Mouse (Mus musculus) frontal cortex, postnatal 25 days (tissue): Measurements from ENCODE around the gene Tmem203.

ENCODE experiments used
- DNase-seq, 2 experiments: peaks; one replicate each; pipeline ENCODE4 v3.0.0; 2022; ENCODE audit warnings: low spot score in 2 of 2

The Tmem203 gene

DNA sequence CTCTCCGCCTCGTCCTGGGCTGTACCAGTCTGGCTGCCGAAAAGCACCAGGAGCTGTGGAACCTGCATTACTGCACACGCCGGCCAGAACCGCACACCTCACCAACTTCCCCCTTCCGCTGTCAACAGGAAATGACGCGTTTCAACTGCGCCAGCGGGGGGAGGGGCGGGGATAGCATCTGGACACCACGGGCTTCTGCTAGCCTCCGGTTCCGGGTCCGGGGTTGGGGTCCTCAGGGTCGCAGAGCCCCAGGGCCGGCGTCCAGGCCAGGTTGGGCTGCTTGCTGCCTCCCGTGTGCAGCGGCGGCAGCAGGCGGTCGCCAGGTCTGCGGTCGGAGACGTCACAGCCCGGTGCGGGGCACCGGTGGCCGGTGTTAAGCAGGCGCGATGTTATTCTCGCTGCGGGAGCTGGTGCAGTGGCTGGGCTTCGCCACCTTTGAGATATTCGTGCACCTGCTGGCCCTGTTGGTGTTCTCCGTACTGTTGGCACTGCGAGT lies at the start of gene Tmem203:
Gene Tmem203 (plus strand): TSS at position 156 of the 496 bp plus-strand sequence.
- peak; percentile 81 to 82 for DNase-seq

- no peak for DNase-seq
Observed at GRCm38 (mm10) chr2:25207593-25207992, 47.6 kb upstream of the Tmem203 start.

DNA sequence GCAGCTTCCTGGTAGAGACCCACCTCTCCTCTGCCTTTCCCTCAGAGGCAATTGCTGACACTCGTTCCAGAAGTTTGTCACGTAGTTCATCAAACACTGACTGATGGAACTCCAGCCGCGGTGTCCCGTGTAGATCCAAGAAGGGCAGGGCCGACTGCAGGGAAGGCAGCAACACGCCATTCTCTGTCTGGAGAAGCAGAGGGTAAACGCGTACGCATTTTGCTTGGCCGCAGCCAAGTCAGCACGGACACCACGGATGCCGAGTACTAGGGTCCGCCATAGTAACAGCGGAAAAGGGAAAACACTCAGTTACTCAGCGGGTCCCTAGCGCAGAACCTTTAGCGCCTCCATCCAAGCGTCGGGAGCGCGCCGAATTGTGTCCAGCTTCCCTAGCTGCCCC lies 44.6 kb upstream of the Tmem203 start:
- no peak for DNase-seq

- DNase-seq = peak; percentile 68 to 72
Observed at GRCm38 (mm10) chr2:25211121-25211670, 44.0 kb upstream of the Tmem203 start, which contains the start of gene Nelfb. Nelfb (minus strand) TSS chr2:25211489.

DNA sequence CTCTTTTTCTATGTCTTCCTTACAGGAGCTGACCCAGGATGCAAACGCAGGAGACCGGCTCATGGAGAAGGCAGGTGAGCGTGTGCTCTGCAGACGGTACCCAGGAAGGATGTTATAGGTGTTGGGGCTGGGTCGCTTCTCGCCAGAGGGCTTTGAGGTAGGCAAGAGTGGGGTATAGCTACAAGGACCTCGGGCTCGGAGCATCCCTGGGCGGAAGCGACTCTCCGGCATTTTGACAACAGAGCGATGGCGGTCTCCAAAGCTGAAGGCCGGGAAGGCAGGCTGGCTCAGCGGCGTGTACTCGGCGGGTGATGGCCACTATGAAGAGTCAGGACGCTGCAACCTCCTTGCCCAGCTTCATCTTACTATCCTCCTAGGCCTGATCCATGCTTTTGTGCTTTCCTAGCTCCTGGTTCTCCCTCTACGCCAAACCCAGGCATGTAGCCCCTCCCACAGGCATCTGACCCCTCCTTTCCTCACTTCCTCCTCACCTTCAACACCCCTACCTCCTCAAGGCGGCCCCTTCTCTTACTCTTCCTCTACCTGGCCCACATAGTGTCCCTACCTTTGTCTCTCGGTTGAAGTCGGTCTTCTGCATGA lies 41.9 kb upstream of the Tmem203 start:
- no peak for DNase-seq

GRCm38 (mm10) chr2:25214444-25214843 lies 40.8 kb upstream of the Tmem203 start, which contains the start of gene Stpg3:
Stpg3 (minus strand) TSS chr2:25214637.
- no peak for DNase-seq

DNA sequence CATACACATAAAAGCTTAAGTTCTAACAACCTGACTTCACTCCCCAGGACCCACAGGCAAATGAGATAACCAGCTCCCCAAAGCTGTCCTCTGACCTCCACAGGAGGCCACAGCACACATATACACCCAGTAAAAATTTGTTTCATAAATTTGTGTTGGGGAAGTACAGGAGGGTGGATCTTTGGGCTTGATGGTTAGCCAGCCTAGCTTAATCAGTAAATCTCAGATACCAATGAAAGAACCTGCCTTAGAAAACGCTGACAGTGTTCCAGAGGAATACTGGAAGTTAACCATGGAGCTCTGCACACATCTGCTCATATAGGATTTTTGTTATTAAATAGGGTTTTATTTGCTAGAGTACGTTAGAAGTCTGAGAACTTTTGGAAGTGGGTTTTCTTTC lies 37.6 kb upstream of the Tmem203 start:
- DNase-seq = no peak

GRCm38 (mm10) chr2:25218445-25218844 lies 36.8 kb upstream of the Tmem203 start, which contains the start of gene Fam166a:
Fam166a (plus strand) TSS chr2:25218745.
- no peak for DNase-seq

DNA sequence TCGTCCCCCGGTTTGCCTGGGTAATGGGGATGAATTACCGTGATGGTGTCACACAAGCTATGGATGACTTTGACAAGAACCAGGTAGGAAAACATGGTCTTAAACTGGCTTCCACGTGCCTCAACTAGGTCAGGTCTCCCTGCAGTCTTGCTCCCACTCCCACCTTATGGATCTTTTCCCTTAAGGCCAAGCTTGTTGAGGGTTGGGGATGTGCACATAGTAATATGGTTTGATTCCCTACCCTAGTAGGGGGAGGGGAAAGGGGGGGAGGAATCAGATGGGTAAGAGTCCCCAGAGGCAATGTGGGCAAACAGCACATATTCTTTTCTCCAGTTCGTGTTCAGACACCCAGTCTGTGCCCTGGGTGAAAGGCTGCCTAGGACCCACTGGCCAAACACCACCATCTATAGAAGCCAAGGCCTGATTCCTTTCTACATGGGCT lies 33.9 kb upstream of the Tmem203 start:
- no peak for DNase-seq

- peak in 1 of 2 experiments; percentile 59 for DNase-seq
Observed at GRCm38 (mm10) chr2:25223681-25224491, 31.4 kb upstream of the Tmem203 start.

DNA sequence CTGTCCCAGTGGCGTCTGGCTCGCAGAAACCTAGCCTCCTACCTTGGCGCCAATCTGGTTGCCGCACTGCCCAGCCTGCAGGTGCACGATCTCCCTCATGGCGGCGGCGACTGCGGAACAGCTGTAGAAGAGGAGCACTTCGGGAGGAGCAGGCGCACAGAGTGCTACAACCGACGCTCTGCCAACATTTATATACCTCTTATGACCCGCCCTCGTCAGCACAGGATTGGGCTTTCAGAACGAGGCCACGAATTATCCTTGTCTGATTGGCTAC lies 30.8 kb upstream of the Tmem203 start, which contains the start of gene Tubb4b:
Gene Tubb4b (minus strand): TSS at position 211 of the 274 bp plus-strand sequence.
- no peak for DNase-seq

GRCm38 (mm10) chr2:25224766-25225752 lies 30.2 kb upstream of the Tmem203 start:
- peak; percentile 96 to 99 for DNase-seq

GRCm38 (mm10) chr2:25225811-25226379 lies 29.3 kb upstream of the Tmem203 start:
- DNase-seq = no peak

DNA sequence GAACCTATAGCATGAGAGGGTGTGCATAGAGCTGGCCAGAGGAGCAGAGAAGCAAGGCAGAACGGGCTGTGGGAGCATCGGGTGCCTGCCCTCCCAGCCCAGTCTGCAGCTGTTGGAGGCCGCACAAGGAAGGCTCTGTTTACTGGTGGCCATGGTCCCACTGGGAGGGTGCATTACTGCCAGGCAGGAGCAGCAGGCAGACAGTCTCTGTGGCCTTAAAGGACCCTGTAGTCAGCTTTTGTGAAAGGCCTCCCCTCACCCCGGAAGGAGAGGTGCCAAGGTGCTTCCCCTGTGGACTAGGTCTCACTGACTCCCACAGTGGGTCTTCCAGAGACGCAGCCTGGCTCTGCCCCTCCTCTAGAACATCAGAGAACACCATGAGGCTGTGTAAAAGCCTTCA lies 28.4 kb upstream of the Tmem203 start:
- no peak for DNase-seq

DNA sequence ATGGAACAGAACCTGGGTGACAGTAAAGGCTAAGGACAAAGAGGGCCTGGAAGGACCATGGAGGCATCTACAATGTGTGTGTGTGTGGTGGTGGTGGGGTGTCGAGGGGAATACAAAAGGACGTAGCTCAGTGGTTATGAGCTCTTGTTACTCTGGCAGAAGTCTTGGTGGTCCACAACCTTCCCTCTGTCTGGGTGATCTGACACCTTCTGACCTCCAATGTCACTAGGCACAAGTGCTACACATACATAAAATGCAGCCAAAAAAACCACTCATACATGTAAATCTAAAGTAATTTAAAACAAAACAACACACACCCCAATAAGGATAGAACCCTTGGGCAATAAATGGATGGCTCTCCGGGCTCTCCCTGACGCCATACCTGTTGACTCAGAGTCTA lies 27.8 kb upstream of the Tmem203 start:
- DNase-seq = no peak

- DNase-seq = peak; percentile 55 to 69
Observed at GRCm38 (mm10) chr2:25228431-25228889, 26.8 kb upstream of the Tmem203 start.

- no peak for DNase-seq
Observed at GRCm38 (mm10) chr2:25228995-25229530, 26.2 kb upstream of the Tmem203 start.

- no peak for DNase-seq
Observed at GRCm38 (mm10) chr2:25229582-25229981, 25.7 kb upstream of the Tmem203 start.

- no peak for DNase-seq
Observed at GRCm38 (mm10) chr2:25230581-25230980, 24.7 kb upstream of the Tmem203 start.

DNA sequence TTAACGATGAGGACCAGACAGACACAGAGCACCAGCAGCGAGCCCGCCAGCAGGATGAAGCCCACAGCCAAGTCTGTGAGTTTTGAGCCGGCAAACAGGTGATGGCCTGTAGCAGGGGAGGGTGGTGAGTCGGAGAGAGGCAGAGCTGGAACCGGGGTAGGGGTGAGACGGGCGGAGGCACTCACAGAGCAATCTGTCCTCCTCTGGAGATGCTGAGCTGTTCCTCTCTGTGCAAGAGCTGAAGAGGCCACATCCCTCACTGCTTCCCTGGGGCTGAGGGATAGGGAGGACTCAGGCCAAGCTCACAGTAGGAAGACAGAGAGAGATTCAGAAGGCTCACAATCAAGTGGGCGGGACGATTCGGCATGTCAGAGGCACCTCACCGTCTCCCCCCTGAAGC lies 24.2 kb upstream of the Tmem203 start:
- no peak for DNase-seq

DNA sequence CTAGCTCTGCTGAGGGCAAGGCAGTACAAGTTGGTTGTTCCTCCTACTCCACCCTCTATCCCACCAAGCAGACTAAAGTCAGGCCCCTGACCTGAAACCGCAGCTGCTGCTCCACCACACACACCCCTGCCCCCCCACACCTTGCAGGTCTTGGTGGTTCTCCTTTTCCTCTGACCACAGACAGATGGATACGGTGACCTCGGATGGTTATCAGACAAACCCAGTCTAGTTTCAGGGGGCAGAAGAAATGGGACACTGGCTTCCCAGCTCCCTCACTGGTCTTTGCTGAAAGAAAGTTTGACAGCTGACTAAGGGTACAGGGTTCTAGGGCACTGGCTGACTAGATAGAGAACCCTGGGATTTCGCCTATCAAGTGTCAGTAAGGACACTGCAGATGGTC lies 21.8 kb upstream of the Tmem203 start:
- DNase-seq = no peak
